Mouse (Mus musculus) liver, embryonic 12.5 days (tissue): ENCODE results near the gene Ms4a4b. TPM values are rescaled to one million over a fixed set of nuclear protein-coding genes. Genes with fewer than 3 reads are reported as not detected.
"Not testable (repeated sequence)": the region's sequence is repeated elsewhere in the genome, so short reads cannot be mapped to it uniquely, and the experiment has no call there.

Source experiments
- ATAC-seq: fragments of 200-750 bp; cut with Nextera tagmentation; 2 replicates; pipeline ENCODE4 v1.8.0; 2017; ENCODE audit warnings: moderate number of reproducible peaks, mild to moderate bottlenecking, moderate library complexity
- H3K27ac ChIP-seq: fragments of 300-500 bp; sonication (generic); 2 replicates; pipeline ENCODE4 v1.5.1; 2016; ENCODE audit warnings: mild to moderate bottlenecking
- H3K27me3 ChIP-seq: fragments of 300-500 bp; sonication (generic); replicated peaks from 2 replicates; pipeline ENCODE4 v1.6.1; 2016; ENCODE audit warnings: mild to moderate bottlenecking, moderate library complexity
- H3K36me3 ChIP-seq: fragments of 300-500 bp; sonication (generic); 2 replicates; pipeline ENCODE4 v1.6.1; 2016; ENCODE audit warnings: mild to moderate bottlenecking, moderate library complexity
- H3K4me1 ChIP-seq: fragments of 300-500 bp; sonication (generic); 2 replicates; pipeline ENCODE4 v1.6.1; 2016
- H3K4me2 ChIP-seq: fragments of 300-500 bp; sonication (generic); 2 replicates; pipeline ENCODE4 v1.6.1; 2016; ENCODE audit warnings: mild to moderate bottlenecking, moderate library complexity
- H3K4me3 ChIP-seq: fragments of 300-500 bp; sonication (generic); 2 replicates; pipeline ENCODE4 v1.5.1; 2016; ENCODE audit warnings: mild to moderate bottlenecking, moderate library complexity
- H3K9ac ChIP-seq: fragments of 300-500 bp; sonication (generic); 2 replicates; pipeline ENCODE4 v1.6.1; 2016; ENCODE audit warnings: mild to moderate bottlenecking, moderate library complexity
- H3K9me3 ChIP-seq: fragments of 300-500 bp; sonication (generic); replicated peaks from 2 replicates; pipeline ENCODE4 v1.6.1; 2016; ENCODE audit warnings: mild to moderate bottlenecking, moderate library complexity
- WGBS: fragments of 180-500 bp; shearing (Covaris S2); methylation state at CpG from one replicate; pipeline ENCODE4 v1.1.7; 2016; ENCODE audit not compliant: insufficient replicate concordance; 5-methylcytosine and 5-hydroxymethylcytosine counted together
- polyA plus RNA-seq: library from polyadenylated mRNA; unstranded; fragments of >200 nt; fragmentation: Nextera tagmentation; extraction: Ambion mirVana; gene quantifications from 2 replicates; pipeline ENCODE4 v1.2.1, GENCODE M21; 2016

Ms4a4b gene
- polyA plus RNA-seq, 1 experiment from 2014 or later: not detected

DNA sequence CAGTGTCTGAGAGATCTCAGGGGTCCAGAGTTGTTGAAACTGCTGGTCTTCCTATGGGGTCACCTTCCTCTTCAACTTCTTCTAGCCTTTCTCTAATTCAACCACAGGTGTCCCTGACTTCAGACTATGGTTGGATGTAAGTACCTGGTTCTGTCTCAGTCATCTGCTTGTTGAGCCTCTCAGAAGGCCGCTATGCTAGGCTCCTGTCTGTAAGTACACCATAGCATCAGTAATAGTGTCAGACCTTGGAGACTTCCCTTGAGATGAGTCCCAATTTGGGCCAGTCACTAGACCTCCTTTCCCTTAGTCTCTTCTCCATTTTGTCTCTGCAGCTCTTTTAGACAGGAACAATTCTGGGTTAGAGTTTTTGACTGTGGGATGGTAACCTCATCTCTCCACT, 49.3 kb downstream of the Ms4a4b start:
- H3K4me3 ChIP-seq: no peak overlapping the region
- no peaks in the 10 kb centered on the region for H3K27me3 ChIP-seq
- no peak for ATAC-seq
- WGBS: 54% methylated on average over 1 of the region's 1 CpGs
- no peaks in the 10 kb centered on the region for H3K36me3 ChIP-seq
- no peaks in the 10 kb centered on the region for H3K9me3 ChIP-seq
- H3K27ac ChIP-seq: no peak overlapping the region
- H3K4me2 ChIP-seq: no peak overlapping the region
- no peak overlapping the region for H3K9ac ChIP-seq
- no peaks in the 10 kb centered on the region for H3K4me1 ChIP-seq

DNA sequence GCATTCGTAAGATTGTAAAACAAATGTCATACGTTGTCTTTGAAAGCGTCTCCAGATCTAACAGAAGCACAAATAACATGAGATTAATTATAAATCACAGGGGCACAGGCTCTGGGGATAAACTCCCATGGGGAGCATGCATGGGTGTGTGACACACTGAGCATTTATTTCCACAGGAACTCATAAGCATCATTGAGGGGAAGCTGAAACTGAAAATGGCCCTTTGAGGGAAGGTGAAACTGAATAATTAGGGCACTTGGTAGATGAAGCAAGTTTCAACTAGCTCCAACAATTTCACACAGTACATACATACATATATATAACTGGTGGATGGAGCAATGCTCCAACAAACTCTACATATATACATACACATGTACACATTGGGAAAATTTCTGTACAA, 51.2 kb downstream of the Ms4a4b start:
- Histone ChIP-seq H3K27ac (no peak overlapping the region), H3K36me3 (no peaks in the 10 kb centered on the region), H3K4me3 (no peak overlapping the region), H3K9ac (no peak overlapping the region), H3K27me3 (no peaks in the 10 kb centered on the region), H3K4me1 (no peaks in the 10 kb centered on the region), H3K4me2 (no peak overlapping the region), H3K9me3 (no peaks in the 10 kb centered on the region)
- no peak for ATAC-seq
- WGBS: 72% methylated on average over 3 of the region's 3 CpGs

DNA sequence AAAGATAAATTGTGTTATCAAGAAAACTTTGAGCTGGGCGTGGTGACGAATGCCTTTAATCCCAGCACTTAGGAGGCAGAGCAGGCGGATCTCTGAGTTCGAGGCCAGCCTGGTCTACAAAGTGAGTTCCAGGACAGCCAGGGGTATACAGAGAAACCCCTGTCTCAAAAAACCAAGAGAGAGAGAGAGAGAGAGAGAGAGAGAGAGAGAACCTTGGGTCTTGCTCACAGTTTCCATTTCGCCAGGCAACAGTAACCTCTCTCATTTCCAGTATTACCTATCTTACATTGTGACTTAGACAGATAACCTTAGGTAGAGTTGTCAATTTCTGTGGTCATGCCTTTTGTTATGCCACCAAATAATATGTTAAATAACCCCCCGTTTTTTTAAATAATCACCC, 53.0 kb downstream of the Ms4a4b start:
- H3K4me1 ChIP-seq: no peaks in the 10 kb centered on the region
- no peaks in the 10 kb centered on the region for H3K9me3 ChIP-seq
- no peak overlapping the region for H3K9ac ChIP-seq
- 64% methylated on average over 6 of the region's 6 CpGs for WGBS
- no peaks in the 10 kb centered on the region for H3K36me3 ChIP-seq
- H3K27me3 ChIP-seq: no peaks in the 10 kb centered on the region
- ATAC-seq: no peak
- no peak overlapping the region for H3K4me3 ChIP-seq
- H3K4me2 ChIP-seq: no peak overlapping the region
- no peak overlapping the region for H3K27ac ChIP-seq

- H3K4me1 ChIP-seq, H3K27me3 ChIP-seq, H3K4me2 ChIP-seq, H3K9me3 ChIP-seq, ATAC-seq, H3K4me3 ChIP-seq, H3K27ac ChIP-seq, H3K36me3 ChIP-seq, H3K9ac ChIP-seq: not testable (repeated sequence)
- WGBS: 49% methylated on average over 1 of the region's 1 CpGs
These were observed 53.9 kb downstream of the Ms4a4b start for GRCm38 (mm10) chr19:11497300-11497699.

DNA sequence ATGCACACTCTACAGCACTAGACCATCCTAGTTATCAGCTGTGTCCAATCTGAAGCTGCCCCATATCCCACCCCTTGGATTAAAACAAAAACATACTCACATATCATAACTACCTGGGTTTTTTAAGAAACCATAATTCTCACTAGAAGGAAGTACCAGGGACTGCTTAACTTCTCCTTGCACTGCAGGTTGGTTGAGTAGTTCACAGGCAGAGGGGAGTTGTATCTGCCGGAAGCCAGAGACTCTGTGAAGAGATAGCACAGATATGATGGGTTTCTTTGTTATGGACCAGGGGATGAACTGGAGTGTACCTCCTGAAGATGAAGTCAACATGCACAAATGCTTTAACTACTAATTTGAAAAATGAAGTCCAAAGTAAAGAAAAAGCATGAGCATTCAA, 57.4 kb downstream of the Ms4a4b start:
- WGBS: 53% methylated on average over 1 of the region's 1 CpGs
- Histone ChIP-seq H3K9ac (no peak overlapping the region), H3K36me3 (no peaks in the 10 kb centered on the region), H3K27me3 (no peaks in the 10 kb centered on the region), H3K9me3 (no peaks in the 10 kb centered on the region), H3K27ac (no peak overlapping the region), H3K4me2 (no peak overlapping the region), H3K4me1 (no peaks in the 10 kb centered on the region), H3K4me3 (no peak overlapping the region)
- no peak for ATAC-seq

DNA sequence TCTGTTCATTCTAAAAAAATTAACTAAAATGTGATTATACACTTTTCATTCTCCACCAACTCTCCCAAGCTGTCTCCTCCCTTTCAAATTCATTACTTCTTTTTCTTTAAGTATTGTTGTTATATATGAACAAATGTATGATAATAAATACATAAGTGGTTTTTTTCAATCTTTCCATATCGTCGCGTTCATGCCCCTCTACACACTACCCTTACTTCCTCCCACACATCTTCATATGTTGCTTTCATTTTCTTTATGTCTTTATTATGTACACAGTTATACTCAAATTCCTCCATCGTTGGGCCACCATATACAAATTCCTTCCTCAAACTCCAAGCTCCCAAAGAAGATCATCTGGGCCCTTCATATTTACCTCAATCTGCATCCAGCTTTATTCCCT, 58.0 kb downstream of the Ms4a4b start:
- Histone ChIP-seq H3K4me2 (no peak overlapping the region), H3K9ac (no peak overlapping the region), H3K9me3 (no peaks in the 10 kb centered on the region), H3K4me1 (no peaks in the 10 kb centered on the region), H3K36me3 (no peaks in the 10 kb centered on the region), H3K4me3 (no peak overlapping the region), H3K27ac (no peak overlapping the region), H3K27me3 (no peaks in the 10 kb centered on the region)
- no peak for ATAC-seq
- 70% methylated on average over 4 of the region's 4 CpGs for WGBS

GRCm38 (mm10) chr19:11504857-11505256, 61.5 kb downstream of the Ms4a4b start:
- Histone ChIP-seq H3K36me3 (no peaks in the 10 kb centered on the region), H3K4me2 (no peak overlapping the region)

GRCm38 (mm10) chr19:11513458-11513857, 70.1 kb downstream of the Ms4a4b start:
- ATAC-seq: no peak
- Histone ChIP-seq H3K36me3 (no peaks in the 10 kb centered on the region), H3K9me3 (no peaks in the 10 kb centered on the region), H3K4me1 (no peaks in the 10 kb centered on the region), H3K27ac (no peak overlapping the region), H3K9ac (no peak overlapping the region), H3K4me2 (no peak overlapping the region), H3K27me3 (no peaks in the 10 kb centered on the region), H3K4me3 (no peak overlapping the region)
- 38% methylated on average over 1 of the region's 1 CpGs for WGBS

More at GRCm38 (mm10) chr19:11504857-11505256, 61.5 kb downstream of the Ms4a4b start:
- no peak overlapping the region for H3K4me3 ChIP-seq
- H3K9me3 ChIP-seq: no peaks in the 10 kb centered on the region
- no peak overlapping the region for H3K27ac ChIP-seq
- WGBS: 67% methylated on average over 1 of the region's 1 CpGs
- no peaks in the 10 kb centered on the region for H3K4me1 ChIP-seq
- no peaks in the 10 kb centered on the region for H3K27me3 ChIP-seq
- H3K9ac ChIP-seq: no peak overlapping the region
- ATAC-seq: no peak

DNA sequence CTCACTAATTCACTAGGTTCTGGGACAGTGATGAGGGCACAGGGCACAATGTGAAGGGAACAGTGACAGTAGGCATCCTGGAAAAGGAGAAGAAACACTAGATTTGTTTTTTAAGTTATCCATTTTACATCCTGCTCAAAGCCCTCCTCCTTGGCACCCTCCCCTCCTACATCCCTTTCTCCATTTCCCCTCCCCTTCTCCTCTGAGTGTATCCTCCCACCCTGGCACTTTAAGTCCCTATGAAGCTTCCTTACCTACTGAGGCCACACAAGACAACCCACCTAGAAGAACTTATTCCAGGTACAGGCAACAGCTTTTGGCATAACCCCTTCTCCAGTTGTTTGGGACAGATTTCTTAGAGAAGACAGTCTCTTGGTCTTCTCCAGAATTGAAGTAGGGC, 72.9 kb downstream of the Ms4a4b start, which contains the start of gene Ms4a6b:
Gene Ms4a6b (plus strand): TSS at position 267 of the 400 bp plus-strand sequence.
- no peak within 1 kb of the TSS for H3K27ac ChIP-seq
- ATAC-seq: no peak
- H3K9me3 ChIP-seq: no peaks in the 10 kb centered on the region
- H3K36me3 ChIP-seq: no peaks in the 10 kb centered on the region
- H3K4me3 ChIP-seq: no peak within 1 kb of the TSS
- no peaks in the 10 kb centered on the region for H3K4me1 ChIP-seq
- H3K27me3 ChIP-seq: no peaks in the 10 kb centered on the region
- H3K9ac ChIP-seq: no peak within 1 kb of the TSS
- no peak within 1 kb of the TSS for H3K4me2 ChIP-seq

Other genes starting within 250 kb of the Ms4a4b start
- not detected in 2 replicates for gene Ms4a13, start 246.8 kb upstream of the Ms4a4b start, polyA plus RNA-seq
- not detected in 2 replicates for gene Ms4a12, start 211.1 kb upstream of the Ms4a4b start, polyA plus RNA-seq
- not detected in 2 replicates for gene Ms4a1, start 177.3 kb upstream of the Ms4a4b start, polyA plus RNA-seq
- not detected in 2 replicates for gene Ms4a5, start 159.7 kb upstream of the Ms4a4b start, polyA plus RNA-seq
- not detected in 2 replicates for gene Ms4a14, start 129.1 kb upstream of the Ms4a4b start, polyA plus RNA-seq
- 0.48 and 1.7 TPM in 2 replicates for gene Ms4a7, start 107.4 kb upstream of the Ms4a4b start, polyA plus RNA-seq
- 1.3 and 1.4 TPM in 2 replicates for gene Ms4a4a, start 68.0 kb upstream of the Ms4a4b start, polyA plus RNA-seq
- gene Ms4a4c, start 38.8 kb upstream of the Ms4a4b start, polyA plus RNA-seq: 0.26 and 0.31 TPM in 2 replicates
- gene Ms4a6c, start 25.8 kb downstream of the Ms4a4b start, polyA plus RNA-seq: 3.2 and 3.4 TPM in 2 replicates
- gene Gm8369, start 42.4 kb downstream of the Ms4a4b start, polyA plus RNA-seq: not detected in 2 replicates
- 1.3 and 2.1 TPM in 2 replicates for gene Ms4a6b, start 73.0 kb downstream of the Ms4a4b start, polyA plus RNA-seq
- gene Ms4a4d, start 93.2 kb downstream of the Ms4a4b start, polyA plus RNA-seq: 0.31 and 0.38 TPM in 2 replicates
- 2.4 and 2.7 TPM in 2 replicates for gene Ms4a6d, start 161.3 kb downstream of the Ms4a4b start, polyA plus RNA-seq
- 0.20 and 0.52 TPM in 2 replicates for gene Ms4a2, start 180.2 kb downstream of the Ms4a4b start, polyA plus RNA-seq
- gene Ms4a3, start 197.3 kb downstream of the Ms4a4b start, polyA plus RNA-seq: 4.5 and 6.4 TPM in 2 replicates
- 0.55 and 0.63 TPM in 2 replicates for gene Oosp2, start 217.0 kb downstream of the Ms4a4b start, polyA plus RNA-seq
- not detected in 2 replicates for gene Oosp1, start 247.6 kb downstream of the Ms4a4b start, polyA plus RNA-seq